Mouse (Mus musculus): ENCODE data around the gene Rnf145. TPM values are rescaled to one million over a fixed set of nuclear protein-coding genes. Genes with fewer than 3 reads are reported as not detected.

The Rnf145 gene
- polyA plus RNA-seq, 1 experiment from 2014 or later = 30.5 TPM

DNA sequence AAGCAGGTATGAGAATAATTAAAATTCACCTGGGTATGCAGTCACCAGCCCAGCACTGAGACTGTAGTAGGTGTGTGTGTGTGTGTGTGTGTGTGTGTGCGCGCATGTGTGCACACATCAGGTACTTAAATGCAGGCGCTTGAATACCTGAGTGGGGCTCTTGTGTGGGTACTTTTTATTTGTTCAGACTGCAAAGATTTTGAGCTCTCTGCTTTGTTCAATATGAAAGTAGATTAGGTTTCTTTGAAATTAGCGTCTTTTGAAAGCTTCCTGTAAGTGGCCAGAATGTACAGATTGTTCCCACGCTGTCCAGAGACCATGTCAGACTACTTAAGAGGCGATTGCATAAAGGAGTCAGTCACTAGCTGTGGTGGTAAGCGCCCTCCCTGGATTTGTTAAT lies 18.6 kb downstream of the Rnf145 start:
- ATAC-seq (ENCODE audit: low FRiP score, low TSS enrichment) (no peak), DNase-seq (ENCODE audit: low spot score) (no peak)
- H3K4me1 ChIP-seq (replicated peaks; ENCODE audit: control insufficient read depth, insufficient read depth) = no peaks in the 10 kb centered on the region
- no peak overlapping the region for H3K4me2 ChIP-seq (replicated peaks; ENCODE audit: low read depth)
- peaks cover 4% of the 10 kb centered on the region; the same call in 1 of the 2 replicates for H3K36me3 ChIP-seq (ENCODE audit: control insufficient read depth, insufficient read depth, low read length)
- H3K4me3 ChIP-seq (ENCODE audit: low read depth, low read length) = no peak overlapping the region
- WGBS = 82% methylated on average over 7 of the region's 7 CpGs
- TF ChIP-seq EP300 (optimal IDR thresholded peaks at IDR 0.05) (no peak), CTCF (IDR thresholded peaks at IDR 0.05; ENCODE audit: low read depth) (no peak)
- H3K9me3 ChIP-seq (ENCODE audit: control insufficient read depth, low read length) = no peaks in the 10 kb centered on the region
- H3K27ac ChIP-seq (replicated peaks) = no peak overlapping the region
- no peak overlapping the region for H3K9ac ChIP-seq (ENCODE audit: low read length)
- no peaks in the 10 kb centered on the region for H3K27me3 ChIP-seq (ENCODE audit: control insufficient read depth, insufficient read depth, low read length)

DNA sequence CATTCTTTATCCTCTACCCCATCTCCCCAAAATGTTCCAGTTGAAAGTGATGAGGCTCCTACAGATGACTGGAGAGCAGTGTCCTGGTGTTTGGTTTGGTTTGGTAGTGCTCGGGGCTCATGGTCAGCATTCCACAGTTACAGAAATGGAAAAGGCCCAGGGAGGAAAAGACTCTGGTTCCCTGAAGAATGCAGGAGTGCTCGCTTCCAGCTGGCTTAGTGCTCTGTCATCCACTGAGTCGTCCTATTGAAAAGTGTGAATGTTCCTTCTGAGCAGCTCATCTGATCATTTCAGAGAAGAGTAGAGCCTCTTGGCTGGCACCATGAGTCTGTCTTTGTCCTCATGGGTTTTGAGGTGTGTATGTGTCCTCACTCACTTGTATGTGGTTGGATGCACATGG lies 19.3 kb downstream of the Rnf145 start:
- 72% methylated on average over 3 of the region's 3 CpGs for WGBS

DNA sequence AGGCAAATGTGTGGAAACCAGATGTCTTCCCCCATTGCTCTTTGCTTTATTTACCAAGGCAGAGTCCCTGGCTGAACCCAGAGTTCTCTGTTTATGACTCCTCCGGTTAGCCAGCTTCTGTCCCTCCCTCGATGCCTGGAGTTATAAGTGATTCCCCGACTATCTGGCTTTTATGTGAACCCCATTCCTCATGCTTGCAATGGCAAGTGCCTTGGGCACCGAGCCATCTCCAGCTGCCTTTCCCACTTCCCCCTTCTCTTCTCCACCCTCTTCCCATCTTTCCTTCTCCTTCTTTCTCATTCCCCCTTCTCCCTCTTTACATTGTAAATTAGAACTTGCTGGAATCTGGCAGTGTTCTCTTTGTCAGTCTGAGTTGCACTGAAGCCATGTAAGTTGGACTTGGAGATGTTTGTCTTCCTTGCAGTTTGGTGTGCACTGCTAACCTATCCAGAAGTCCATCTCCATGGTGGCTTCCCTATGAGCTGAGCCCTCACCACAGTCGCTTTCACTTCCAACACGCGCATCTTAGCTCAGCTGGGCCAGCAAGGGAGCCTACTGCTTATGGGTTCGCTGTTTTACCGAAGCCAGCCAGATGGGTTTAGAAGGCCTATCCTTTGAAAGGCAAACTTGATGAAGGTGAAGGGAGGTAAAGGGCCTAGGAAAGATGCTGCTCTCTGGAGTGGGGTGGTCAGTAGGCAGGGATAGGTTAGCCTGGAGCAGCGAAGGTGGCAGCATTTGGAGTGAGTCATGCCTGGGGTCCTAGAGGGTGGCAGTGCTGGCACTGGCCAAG lies 19.9 kb downstream of the Rnf145 start:
- Histone ChIP-seq H3K36me3 (ENCODE audit: control insufficient read depth, insufficient read depth, low read length) (no peaks in the 10 kb centered on the region), H3K27me3 (ENCODE audit: control insufficient read depth, insufficient read depth, low read length) (no peaks in the 10 kb centered on the region), H3K4me1 (replicated peaks; ENCODE audit: control insufficient read depth, insufficient read depth) (no peaks in the 10 kb centered on the region), H3K9me3 (ENCODE audit: control insufficient read depth, low read length) (no peaks in the 10 kb centered on the region), H3K27ac (replicated peaks) (no peak overlapping the region), H3K4me3 (ENCODE audit: low read depth, low read length) (no peak overlapping the region), H3K4me2 (replicated peaks; ENCODE audit: low read depth) (no peak overlapping the region), H3K9ac (ENCODE audit: low read length) (no peak overlapping the region)
- WGBS = 71% methylated on average over 10 of the region's 10 CpGs
- DNase-seq (ENCODE audit: low spot score) = peak; percentile 7
- TF ChIP-seq CTCF (IDR thresholded peaks at IDR 0.05; ENCODE audit: low read depth) (no peak), EP300 (optimal IDR thresholded peaks at IDR 0.05) (no peak)
- ATAC-seq (ENCODE audit: low FRiP score, low TSS enrichment) = no peak

More for the DNA sequence above, 19.3 kb downstream of the Rnf145 start:
- TF ChIP-seq EP300 (optimal IDR thresholded peaks at IDR 0.05) = no peak
- TF ChIP-seq CTCF (IDR thresholded peaks at IDR 0.05; ENCODE audit: low read depth) = no peak
- DNase-seq (ENCODE audit: low spot score) (no peak), ATAC-seq (ENCODE audit: low FRiP score, low TSS enrichment) (no peak)
- no peak overlapping the region for H3K9ac ChIP-seq (ENCODE audit: low read length)
- H3K9me3 ChIP-seq (ENCODE audit: control insufficient read depth, low read length) = no peaks in the 10 kb centered on the region
- no peaks in the 10 kb centered on the region for H3K36me3 ChIP-seq (ENCODE audit: control insufficient read depth, insufficient read depth, low read length)
- H3K4me2 ChIP-seq (replicated peaks; ENCODE audit: low read depth) = no peak overlapping the region
- H3K4me3 ChIP-seq (ENCODE audit: low read depth, low read length) = no peak overlapping the region
- no peaks in the 10 kb centered on the region for H3K4me1 ChIP-seq (replicated peaks; ENCODE audit: control insufficient read depth, insufficient read depth)
- H3K27me3 ChIP-seq (ENCODE audit: control insufficient read depth, insufficient read depth, low read length) = no peaks in the 10 kb centered on the region
- no peak overlapping the region for H3K27ac ChIP-seq (replicated peaks)

DNA sequence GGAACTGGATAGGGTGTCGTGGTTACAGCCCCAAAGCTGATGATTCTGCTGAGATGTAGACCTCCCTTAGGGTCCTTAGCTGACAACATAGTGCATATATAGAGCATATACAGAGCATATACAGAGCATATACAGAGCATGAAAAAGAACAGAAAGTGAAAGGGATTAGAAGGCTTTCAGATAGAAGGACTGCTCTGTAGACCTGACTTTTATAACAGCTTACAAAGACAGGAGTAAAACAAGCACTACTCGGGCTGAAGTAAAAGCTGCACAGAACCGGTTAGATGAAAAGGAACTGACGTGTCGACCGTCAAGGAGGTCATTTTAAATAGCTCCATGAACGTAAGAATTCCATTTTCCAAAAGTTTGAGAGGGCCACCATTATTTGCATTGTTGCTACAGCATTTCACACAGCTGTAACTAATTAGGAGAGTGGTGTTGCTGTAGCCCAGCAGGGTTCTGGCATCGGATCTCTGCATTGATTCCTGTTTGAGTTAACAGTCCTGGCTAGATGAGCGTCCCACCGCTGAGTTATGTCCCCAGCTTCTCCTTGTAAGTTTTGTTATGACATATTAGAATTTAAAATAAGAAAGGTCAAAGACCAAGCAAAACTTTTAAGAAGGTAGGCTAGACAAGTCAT lies 20.6 kb downstream of the Rnf145 start:
- H3K36me3 ChIP-seq (ENCODE audit: control insufficient read depth, insufficient read depth, low read length) = no peaks in the 10 kb centered on the region
- ATAC-seq (ENCODE audit: low FRiP score, low TSS enrichment) = no peak
- H3K9me3 ChIP-seq (ENCODE audit: control insufficient read depth, low read length) = no peaks in the 10 kb centered on the region
- DNase-seq (ENCODE audit: low spot score) = peak; percentile 5
- TF ChIP-seq EP300 (optimal IDR thresholded peaks at IDR 0.05) (no peak), CTCF (IDR thresholded peaks at IDR 0.05; ENCODE audit: low read depth) (no peak)
- H3K27ac ChIP-seq (replicated peaks) = no peak overlapping the region
- no peak overlapping the region for H3K4me3 ChIP-seq (ENCODE audit: low read depth, low read length)
- WGBS = 61% methylated on average over 10 of the region's 10 CpGs
- H3K4me2 ChIP-seq (replicated peaks; ENCODE audit: low read depth) = no peak overlapping the region
- no peak overlapping the region for H3K9ac ChIP-seq (ENCODE audit: low read length)
- no peaks in the 10 kb centered on the region for H3K4me1 ChIP-seq (replicated peaks; ENCODE audit: control insufficient read depth, insufficient read depth)
- H3K27me3 ChIP-seq (ENCODE audit: control insufficient read depth, insufficient read depth, low read length) = no peaks in the 10 kb centered on the region

DNA sequence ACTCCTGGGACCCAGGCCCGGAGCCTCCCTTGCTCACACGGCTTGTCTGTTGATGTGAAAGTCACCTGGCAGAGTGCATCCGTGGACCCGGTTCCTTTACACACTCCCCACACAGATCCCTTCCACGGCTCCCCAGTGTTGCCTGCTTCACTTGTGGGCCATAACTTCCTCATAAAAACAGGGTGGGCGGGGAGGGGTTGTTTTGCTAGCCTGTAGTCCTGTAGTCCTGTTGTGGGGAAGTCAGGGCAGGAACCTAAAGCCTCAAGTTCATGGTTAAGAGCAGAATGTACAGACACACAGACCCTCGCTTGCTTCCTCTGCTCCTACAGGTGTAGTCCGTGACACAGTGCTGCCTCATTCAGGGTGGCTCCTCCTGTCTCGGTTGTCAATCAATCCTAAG lies 21.5 kb downstream of the Rnf145 start:
- Histone ChIP-seq H3K36me3 (ENCODE audit: control insufficient read depth, insufficient read depth, low read length) (no peaks in the 10 kb centered on the region), H3K4me2 (replicated peaks; ENCODE audit: low read depth) (no peak overlapping the region), H3K9me3 (ENCODE audit: control insufficient read depth, low read length) (no peaks in the 10 kb centered on the region), H3K4me1 (replicated peaks; ENCODE audit: control insufficient read depth, insufficient read depth) (no peaks in the 10 kb centered on the region), H3K4me3 (ENCODE audit: low read depth, low read length) (no peak overlapping the region), H3K27me3 (ENCODE audit: control insufficient read depth, insufficient read depth, low read length) (no peaks in the 10 kb centered on the region), H3K9ac (ENCODE audit: low read length) (no peak overlapping the region), H3K27ac (replicated peaks) (no peak overlapping the region)
- whole genome bisulfite sequencing = 81% methylated on average over 9 of the region's 9 CpGs
- TF ChIP-seq CTCF (IDR thresholded peaks at IDR 0.05; ENCODE audit: low read depth) (no peak), EP300 (optimal IDR thresholded peaks at IDR 0.05) (no peak)
- no peak for ATAC-seq (ENCODE audit: low FRiP score, low TSS enrichment)
- DNase-seq (ENCODE audit: low spot score) = no peak

DNA sequence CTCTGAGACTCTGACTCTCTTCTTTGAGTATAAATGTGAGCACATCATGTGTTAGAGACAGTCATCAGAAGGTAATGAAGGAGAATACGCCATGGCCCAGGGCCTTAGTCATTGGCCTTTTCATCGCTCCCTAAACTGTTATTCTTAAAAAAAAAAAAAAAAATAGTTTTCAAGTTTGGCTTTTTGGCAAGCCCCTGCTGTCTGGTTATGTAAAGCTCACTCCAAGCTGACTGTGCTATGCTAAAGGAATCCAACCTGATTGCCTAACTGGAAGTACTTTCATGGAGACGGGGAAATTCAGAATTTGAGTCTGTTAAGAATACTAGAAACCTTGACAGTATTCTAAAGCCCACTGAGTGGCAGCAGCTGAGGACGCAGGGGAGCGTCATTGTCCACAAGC lies 22.5 kb downstream of the Rnf145 start:
- H3K9me3 ChIP-seq (ENCODE audit: control insufficient read depth, low read length) = no peaks in the 10 kb centered on the region
- DNase-seq (ENCODE audit: low spot score) (peak; percentile 5), ATAC-seq (ENCODE audit: low FRiP score, low TSS enrichment) (no peak)
- H3K4me3 ChIP-seq (ENCODE audit: low read depth, low read length) = no peak overlapping the region
- no peak overlapping the region for H3K27ac ChIP-seq (replicated peaks)
- H3K4me1 ChIP-seq (replicated peaks; ENCODE audit: control insufficient read depth, insufficient read depth) = no peaks in the 10 kb centered on the region
- H3K4me2 ChIP-seq (replicated peaks; ENCODE audit: low read depth) = no peak overlapping the region
- no peaks in the 10 kb centered on the region for H3K27me3 ChIP-seq (ENCODE audit: control insufficient read depth, insufficient read depth, low read length)
- WGBS = 76% methylated on average over 5 of the region's 5 CpGs
- H3K9ac ChIP-seq (ENCODE audit: low read length) = no peak overlapping the region
- H3K36me3 ChIP-seq (ENCODE audit: control insufficient read depth, insufficient read depth, low read length) = no peaks in the 10 kb centered on the region
- TF ChIP-seq EP300 (optimal IDR thresholded peaks at IDR 0.05) (no peak), CTCF (IDR thresholded peaks at IDR 0.05; ENCODE audit: low read depth) (no peak)
